Mouse (Mus musculus) heart, adult 2 months (tissue): ENCODE measurements around the gene Actr10.

ENCODE experiments used
- CTCF ChIP-seq: fragments of 200-600 bp; IDR thresholded peaks from 2 replicates; pipeline ENCODE4 v1.8.1; 2022; ENCODE audit warnings: antibody characterized with exemption, mild to moderate bottlenecking, moderate library complexity
- POLR2A ChIP-seq: fragments of 200-500 bp; IDR thresholded peaks from 2 replicates; pipeline ENCODE4 v1.6.1; 2011; ENCODE audit warnings: mild to moderate bottlenecking, low read depth, low read length, control low read depth; ENCODE audit not compliant: insufficient read depth

DNA sequence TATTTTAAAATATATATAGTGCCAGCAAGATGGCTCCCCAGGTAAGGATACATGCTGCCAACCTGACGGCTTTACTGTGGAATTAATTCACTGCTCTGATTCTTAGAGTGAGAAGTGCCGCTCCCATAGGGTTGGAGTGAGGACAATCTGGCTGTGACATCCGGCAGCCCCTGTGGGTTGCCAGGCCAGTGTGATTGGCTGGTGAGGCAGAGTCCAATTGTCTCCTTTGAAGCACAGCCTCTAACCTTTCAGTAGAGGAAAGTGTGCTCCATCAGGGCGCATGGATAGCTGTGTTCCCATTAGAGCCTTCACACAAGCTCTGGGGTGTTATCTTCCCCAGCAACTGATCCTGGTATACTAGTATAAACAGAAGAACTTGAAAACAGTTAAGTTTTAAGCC lies 21.0 kb downstream of the Actr10 start:
- TF ChIP-seq POLR2A (no peak), CTCF (no peak)
